Comparison of ENCODE assay signal across 22 mouse cellular contexts in the genomic region with DNA sequence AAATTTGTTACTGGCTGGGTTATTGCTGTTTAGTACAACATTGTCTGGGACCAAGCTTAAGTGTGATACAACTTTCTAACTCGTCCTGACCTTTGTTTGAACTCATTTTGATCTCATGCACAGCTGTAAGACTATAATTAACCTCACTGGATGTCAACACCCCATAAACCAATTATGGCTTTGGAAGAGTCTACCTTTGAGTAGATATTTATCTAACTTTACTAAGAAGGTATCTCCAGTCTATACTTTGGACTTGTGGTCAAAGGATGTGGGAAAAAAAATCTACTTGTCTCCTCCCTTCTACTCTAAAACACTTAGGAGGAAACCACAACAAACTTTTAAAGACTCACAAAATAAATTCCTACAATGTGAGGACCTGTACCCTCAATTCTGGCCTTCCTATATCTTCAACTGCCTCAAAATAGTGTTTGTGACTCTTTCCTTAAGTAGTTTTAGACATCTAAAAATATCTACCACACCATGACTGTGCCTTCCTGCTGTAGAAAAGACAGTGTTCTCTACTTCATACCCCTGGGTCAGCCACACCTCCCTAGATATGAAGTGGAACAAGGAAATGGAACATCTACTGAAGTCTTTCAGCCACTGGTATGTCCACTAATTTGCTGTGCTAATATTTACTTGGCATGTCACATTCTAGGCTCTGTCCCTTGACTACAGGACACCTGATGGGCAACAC. TPM values are rescaled to one million over a fixed set of nuclear protein-coding genes. Genes with fewer than 3 reads are reported as not detected.
DNase-seq lines count a peak whose midpoint lies in the region; ATAC-seq and TF ChIP-seq lines count a peak whose summit lies in the region.
"Had no signal": no experiment of that assay in that cellular context is flagged by ENCODE, and none has a peak within 500 bp of the region (broad histone marks: within the 10 kb centered on the region; RNA-seq: fewer than 3 reads in every experiment).

No protein-coding gene starts in this region.

- H3K27ac ChIP-seq in gastrocnemius, adult 2 months: peak overlapping the region; percentile 38; the same call in 1 of the 2 replicates
- peak overlapping the region; percentile 12; the same call in 1 of the 2 replicates for H3K27ac ChIP-seq in kidney, adult 2 months (ENCODE audit: insufficient read depth, low read depth, low read length)
- H3K27ac ChIP-seq in midbrain, embryonic 15.5 days: no peak overlapping the region
- H3K27ac ChIP-seq: embryonic facial prominence, embryonic 10.5 days; forebrain, embryonic 13.5 days; heart, adult 2 months; heart, embryonic 13.5 days; hindbrain, embryonic 12.5 days had no signal

- ATAC-seq in midbrain, embryonic 15.5 days (replicated peaks): no peak
- ATAC-seq: activated CD4-positive, CD25-positive, alpha-beta regulatory T cell, adult 4 months; forebrain, embryonic 13.5 days; forebrain, postnatal 0 days; hindbrain, embryonic 16.5 days; inflammation-experienced regulatory T-cells, adult 6 months; Patski had no signal

- no peak for DNase-seq in gastrocnemius, adult 2 months
- DNase-seq in gastrocnemius, postnatal 10 days: no peak
- DNase-seq in kidney, adult 2 months: peak; percentile 81
- DNase-seq in kidney, postnatal 36 days: no peak
- peak; percentile 63 for DNase-seq in 416B (ENCODE audit: low read depth)
- DNase-seq in large intestine, adult 2 months (ENCODE audit: low read depth, low spot score): peak; percentile 6
- DNase-seq: adrenal gland, postnatal 14 days; cerebellum, adult 18-20 months; cerebellum, adult 9-11 months; cerebellum, postnatal 36 days; forebrain, postnatal 0 days; heart, adult 2 months; heart, postnatal 36 days had no signal

- H3K4me3 ChIP-seq in gastrocnemius, adult 2 months: no peak overlapping the region
- H3K4me3 ChIP-seq in kidney, adult 2 months (ENCODE audit: insufficient read depth, low read depth, low read length): no peak overlapping the region
- no peak overlapping the region for H3K4me3 ChIP-seq in midbrain, embryonic 15.5 days
- H3K4me3 ChIP-seq: embryonic facial prominence, embryonic 10.5 days; forebrain, embryonic 13.5 days; heart, adult 2 months; heart, embryonic 13.5 days; hindbrain, embryonic 12.5 days had no signal

- intact Hi-C loops in gastrocnemius, adult 2 months (cut with DNase I): loop anchor here (5.0 kb wide), 1 partner anchor 53 kb away; no protein-coding TSS in a partner anchor

- no peaks in the 10 kb centered on the region for H3K27me3 ChIP-seq in kidney, adult 2 months (replicated peaks; ENCODE audit: control insufficient read depth, insufficient read depth, low read length)
- no peaks in the 10 kb centered on the region for H3K27me3 ChIP-seq in midbrain, embryonic 15.5 days (replicated peaks)
- H3K27me3 ChIP-seq: forebrain, embryonic 13.5 days; heart, embryonic 13.5 days; hindbrain, embryonic 12.5 days had no signal

- no peaks in the 10 kb centered on the region for H3K36me3 ChIP-seq in kidney, adult 2 months (ENCODE audit: control insufficient read depth, insufficient read depth, low read length)
- no peaks in the 10 kb centered on the region for H3K36me3 ChIP-seq in midbrain, embryonic 15.5 days (replicated peaks)
- H3K36me3 ChIP-seq: heart, embryonic 13.5 days; hindbrain, embryonic 12.5 days had no signal

- 24% methylated on average over 1 of the region's 1 CpGs for WGBS in kidney, adult 2 months
- 11% methylated on average over 1 of the region's 1 CpGs for WGBS in large intestine, adult 2 months
- 63% methylated on average over 1 of the region's 1 CpGs for WGBS in midbrain, embryonic 15.5 days

- no peaks in the 10 kb centered on the region for H3K9me3 ChIP-seq in midbrain, embryonic 15.5 days
- H3K9me3 ChIP-seq: embryonic facial prominence, embryonic 10.5 days; forebrain, embryonic 13.5 days; heart, embryonic 13.5 days; hindbrain, embryonic 12.5 days had no signal

- H3K9ac ChIP-seq in midbrain, embryonic 15.5 days: no peak overlapping the region
- H3K9ac ChIP-seq: forebrain, embryonic 13.5 days; forebrain, postnatal 0 days; heart, embryonic 13.5 days; hindbrain, embryonic 12.5 days had no signal

- 0 out of 2 replicates have a peak, but pooled peaks cover 3% of the 10 kb centered on the region for H3K4me1 ChIP-seq in kidney, adult 2 months (ENCODE audit: control insufficient read depth, insufficient read depth, low read length)
- no peaks in the 10 kb centered on the region for H3K4me1 ChIP-seq in midbrain, embryonic 15.5 days
- H3K4me1 ChIP-seq: embryonic facial prominence, embryonic 10.5 days; forebrain, embryonic 13.5 days; hindbrain, embryonic 12.5 days had no signal

- TF ChIP-seq POLR2A in kidney, adult 2 months (IDR thresholded peaks at IDR 0.05; ENCODE audit: low read depth, low read length): no peak

- TF ChIP-seq CTCF in gastrocnemius, adult 2 months (IDR thresholded peaks at IDR 0.05): no peak
- TF ChIP-seq CTCF in kidney, adult 2 months (conservative IDR thresholded peaks at IDR 0.05; ENCODE audit: insufficient read depth, insufficient read length, low read depth, low read length): no peak

- no peak overlapping the region for H3K4me2 ChIP-seq in midbrain, embryonic 15.5 days
- H3K4me2 ChIP-seq: forebrain, embryonic 13.5 days; heart, embryonic 13.5 days; hindbrain, embryonic 12.5 days had no signal

RNA-seq across cellular contexts. Expression of a gene that starts 16.9 kb away (rescaled TPM):
- total RNA-seq in gastrocnemius, adult 2 months (2021): 10 to 100 TPM in 1 of 2 experiments, 1 to 10 TPM in 1; 6.7 to 28.1 TPM
- 10 to 100 TPM; 51.6 to 55.5 TPM for total RNA-seq in gastrocnemius, postnatal 10 days (2021)
- 6.8 and 8.3 TPM in 2 replicates for polyA plus RNA-seq in kidney, adult 2 months (2012; rRNA removed)
- polyA plus RNA-seq in large intestine, adult 2 months (2012; rRNA removed): 0.63 and 1.3 TPM in 2 replicates
- 2.5 and 2.6 TPM in 2 replicates for polyA plus RNA-seq in midbrain, embryonic 15.5 days (2015; fragmentation: Nextera tagmentation; extraction: Ambion mirVana)
- polyA plus RNA-seq: activated CD4-positive, CD25-positive, alpha-beta regulatory T cell, adult 4 months; inflammation-experienced regulatory T-cells, adult 6 months had no signal

Comparison
In these comparisons a context has a peak if more than half of its experiments do, and no peak if none do; other contexts are left out.
1. DNase-seq: peak in kidney, adult 2 months (single experiment), 416B (single experiment) and large intestine, adult 2 months (single experiment); none in gastrocnemius, adult 2 months (single experiment), gastrocnemius, postnatal 10 days (single experiment) and kidney, postnatal 36 days (0 of 2).